Mouse (Mus musculus) liver, embryonic 14.5 days (tissue): Measurements from ENCODE around the gene Rab14.

Experiments
- CTCF ChIP-seq: IDR thresholded peaks from 2 replicates; pipeline ENCODE4 v1.5.1; 2016; ENCODE audit warnings: antibody characterized with exemption, low read depth, control low read depth
- EP300 ChIP-seq: IDR thresholded peaks from 2 replicates; pipeline ENCODE4 v1.6.1; 2016; ENCODE audit warnings: antibody characterized with exemption, low read depth

DNA sequence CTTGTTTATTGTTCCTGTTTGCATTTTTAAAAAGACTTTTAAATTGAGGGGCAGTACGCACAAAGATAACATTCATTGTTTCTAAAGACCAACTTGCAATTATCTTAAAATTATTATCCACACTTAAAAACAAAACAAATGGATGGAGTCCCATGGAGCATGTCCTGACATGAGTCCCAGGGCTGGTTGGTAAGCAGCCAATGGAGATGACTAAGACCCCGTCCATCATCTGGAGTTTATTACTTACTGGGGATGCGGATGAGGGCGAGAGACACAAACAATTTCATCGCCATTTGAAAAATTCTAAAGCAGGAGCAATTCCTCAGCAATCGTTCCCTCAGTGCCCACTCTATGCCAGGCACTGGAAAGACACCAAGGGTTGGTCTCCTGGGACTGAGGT, 34.1 kb upstream of the Rab14 start:
- TF ChIP-seq CTCF (no peak), EP300 (no peak)
